Mouse (Mus musculus) ES-Bruce4 (cell line): ENCODE data around the gene Olfr1034. TPM values are rescaled to one million over a fixed set of nuclear protein-coding genes. Genes with fewer than 3 reads are reported as not detected.
"Not testable (repeated sequence)": the region's sequence is repeated elsewhere in the genome, so short reads cannot be mapped to it uniquely, and the experiment has no call there.

ENCODE experiments used
- H3K27ac ChIP-seq: 2 replicates; pipeline ENCODE4 v1.5.1; 2012; ENCODE audit warnings: low read length, inconsistent platforms; ENCODE audit not compliant: insufficient read depth
- H3K27me3 ChIP-seq: 2 replicates; pipeline ENCODE4 v1.6.1; 2012; ENCODE audit warnings: mild to moderate bottlenecking, low read length, inconsistent platforms; ENCODE audit not compliant: control insufficient read depth, poor library complexity, insufficient read depth, severe bottlenecking
- H3K36me3 ChIP-seq: 2 replicates; pipeline ENCODE4 v1.6.1; 2012; ENCODE audit warnings: inconsistent platforms, mild to moderate bottlenecking, low read length, moderate library complexity; ENCODE audit not compliant: control insufficient read depth, poor library complexity, insufficient read depth, severe bottlenecking
- H3K4me1 ChIP-seq: one replicate; pipeline ENCODE4 v1.8.1; 2011; ENCODE audit warnings: low read length; ENCODE audit not compliant: control insufficient read depth, insufficient read depth
- H3K4me3 ChIP-seq: 2 replicates; pipeline ENCODE4 v1.5.1; 2011; ENCODE audit warnings: low read depth, mild to moderate bottlenecking, low read length
- H3K9ac ChIP-seq: 2 replicates; pipeline ENCODE4 v1.6.1; 2012; ENCODE audit warnings: low read depth, mild to moderate bottlenecking, inconsistent platforms; ENCODE audit not compliant: poor library complexity, severe bottlenecking
- H3K9me3 ChIP-seq: replicated peaks from 2 replicates; pipeline ENCODE4 v1.6.1; 2012; ENCODE audit warnings: mild to moderate bottlenecking, low read length, inconsistent platforms; ENCODE audit not compliant: control insufficient read depth, poor library complexity, insufficient read depth, severe bottlenecking
- CTCF ChIP-seq: IDR thresholded peaks from one replicate; pipeline ENCODE4 v1.8.1; 2011; ENCODE audit warnings: low read depth, low read length
- EP300 ChIP-seq: IDR thresholded peaks from 2 replicates; pipeline ENCODE4 v1.6.1; 2011; ENCODE audit warnings: low read depth, low read length; ENCODE audit not compliant: insufficient read depth
- POLR2A ChIP-seq: IDR thresholded peaks from one replicate; pipeline ENCODE4 v1.8.1; 2011; ENCODE audit warnings: low read length; ENCODE audit not compliant: insufficient read depth
- polyA plus RNA-seq: library from polyadenylated mRNA; stranded (reverse); fragments of >200 nt; gene quantifications from 2 replicates; pipeline ENCODE4 v1.2.4, GENCODE M21; 2011; ENCODE audit warnings: low read depth; ENCODE audit not compliant: missing spikeins, insufficient read depth, insufficient read length

Gene Olfr1034
- polyA plus RNA-seq: not detected in 2 replicates

GRCm38 (mm10) chr2:86045561-86045960 is at the start of gene Olfr1034:
Gene Olfr1034, plus strand, starts transcription at chr2:86045861.
- no peak within 1 kb of the TSS for H3K27ac ChIP-seq
- no peaks in the 10 kb centered on the region for H3K4me1 ChIP-seq
- no peak within 1 kb of the TSS for H3K4me3 ChIP-seq
- TF ChIP-seq POLR2A (no peak), EP300 (no peak), CTCF (no peak)
- H3K27me3 ChIP-seq: no peaks in the 10 kb centered on the region
- no peak within 1 kb of the TSS for H3K9ac ChIP-seq
- no peaks in the 10 kb centered on the region for H3K36me3 ChIP-seq
- no peaks in the 10 kb centered on the region for H3K9me3 ChIP-seq

- no peaks in the 10 kb centered on the region for H3K27me3 ChIP-seq
- H3K27ac ChIP-seq: no peak within 1 kb of the TSS
- H3K4me1 ChIP-seq: no peaks in the 10 kb centered on the region
- H3K9ac ChIP-seq: no peak within 1 kb of the TSS
- TF ChIP-seq POLR2A: no peak
- H3K4me3 ChIP-seq: no peak within 1 kb of the TSS
- no peaks in the 10 kb centered on the region for H3K9me3 ChIP-seq
- no peaks in the 10 kb centered on the region for H3K36me3 ChIP-seq
These were observed 40.4 kb upstream of the Olfr1034 start, which contains the start of gene Olfr1032 for GRCm38 (mm10) chr2:86005240-86005639. Gene Olfr1032, plus strand, starts transcription at chr2:86005540.

GRCm38 (mm10) chr2:86020406-86020805 is 25.3 kb upstream of the Olfr1034 start, which contains the start of gene Olfr1033:
Gene Olfr1033, plus strand, starts transcription at chr2:86020633.
- not testable (repeated sequence) for H3K27ac ChIP-seq, H3K4me3 ChIP-seq, H3K4me1 ChIP-seq, H3K36me3 ChIP-seq, H3K27me3 ChIP-seq, H3K9ac ChIP-seq, H3K9me3 ChIP-seq

- not testable (repeated sequence) for H3K27me3 ChIP-seq, H3K4me1 ChIP-seq, H3K4me3 ChIP-seq, H3K9me3 ChIP-seq, H3K9ac ChIP-seq, H3K36me3 ChIP-seq, H3K27ac ChIP-seq
These were observed 24.1 kb upstream of the Olfr1034 start for GRCm38 (mm10) chr2:86021518-86021917.

- not testable (repeated sequence) for H3K36me3 ChIP-seq, H3K9me3 ChIP-seq, H3K27me3 ChIP-seq, H3K9ac ChIP-seq, H3K4me1 ChIP-seq, H3K4me3 ChIP-seq, H3K27ac ChIP-seq
- TF ChIP-seq EP300: 0 out of 2 replicates have a peak, but pooled peaks have one; percentile 52
These were observed 5.1 kb downstream of the Olfr1034 start for GRCm38 (mm10) chr2:86050777-86051176.

GRCm38 (mm10) chr2:86063766-86064165 is 18.1 kb downstream of the Olfr1034 start:
- not testable (repeated sequence) for H3K36me3 ChIP-seq, H3K9ac ChIP-seq, H3K4me1 ChIP-seq, H3K9me3 ChIP-seq, H3K4me3 ChIP-seq, H3K27ac ChIP-seq, H3K27me3 ChIP-seq

GRCm38 (mm10) chr2:86070189-86070588 is 24.5 kb downstream of the Olfr1034 start:
- no peak overlapping the region for H3K4me3 ChIP-seq
- TF ChIP-seq CTCF (no peak), EP300 (no peak), POLR2A (no peak)
- H3K9me3 ChIP-seq: peaks cover 7% of the 10 kb centered on the region; the same call in 1 of the 2 replicates
- H3K4me1 ChIP-seq: no peaks in the 10 kb centered on the region
- H3K27me3 ChIP-seq: no peaks in the 10 kb centered on the region
- H3K36me3 ChIP-seq: no peaks in the 10 kb centered on the region
- H3K27ac ChIP-seq: no peak overlapping the region
- H3K9ac ChIP-seq: no peak overlapping the region

- not testable (repeated sequence) for H3K9ac ChIP-seq, H3K27me3 ChIP-seq, H3K9me3 ChIP-seq, H3K27ac ChIP-seq, H3K4me3 ChIP-seq, H3K4me1 ChIP-seq, H3K36me3 ChIP-seq
These were observed 28.0 kb downstream of the Olfr1034 start, which contains the start of gene Olfr1036 for GRCm38 (mm10) chr2:86073692-86074091. Gene Olfr1036, plus strand, starts transcription at chr2:86073992.

- not testable (repeated sequence) for H3K27ac ChIP-seq, H3K4me3 ChIP-seq, H3K36me3 ChIP-seq, H3K27me3 ChIP-seq, H3K9me3 ChIP-seq, H3K9ac ChIP-seq, H3K4me1 ChIP-seq
These were observed 34.8 kb downstream of the Olfr1034 start for GRCm38 (mm10) chr2:86080478-86080877.
